Mouse (Mus musculus) CD4-positive helper T cell, adult 2 months (primary cell): ENCODE measurements at regions not wholly inside any gene's neighbourhood (a gene's known extent, or its start where the extent isn't known, plus 50 kb on each side); places are given as distances from the start of the nearest gene placed in this dataset.

Experiments
- DNase-seq: peaks from one replicate; pipeline ENCODE4 v3.0.0-alpha.2; 2012; ENCODE audit warnings: low read depth, missing footprints, low spot score

GRCm38 (mm10) chr5:73796201-73796600 is 145.0 kb downstream of the Spata18 start:
- DNase-seq = no peak

- DNase-seq = no peak
Measured at GRCm38 (mm10) chr5:73797980-73798379, 146.8 kb downstream of the Spata18 start.

GRCm38 (mm10) chr5:73803431-73803830 is 152.3 kb downstream of the Spata18 start:
- DNase-seq = no peak

- DNase-seq = no peak
Measured at GRCm38 (mm10) chr5:73804556-73805230, 153.5 kb downstream of the Spata18 start.

GRCm38 (mm10) chr5:73810660-73811059 is 159.5 kb downstream of the Spata18 start:
- DNase-seq = no peak

GRCm38 (mm10) chr5:73811094-73811521 is 159.9 kb downstream of the Spata18 start:
- DNase-seq = no peak

GRCm38 (mm10) chr5:73815752-73816151 is 164.6 kb downstream of the Spata18 start:
- no peak for DNase-seq

GRCm38 (mm10) chr5:73817180-73817579 is 166.0 kb downstream of the Spata18 start:
- DNase-seq = no peak

GRCm38 (mm10) chr5:73821956-73822545 is 170.9 kb downstream of the Spata18 start:
- DNase-seq = no peak

- no peak for DNase-seq
Measured at GRCm38 (mm10) chr5:73823421-73823820, 172.2 kb downstream of the Spata18 start.

- DNase-seq = no peak
Measured at GRCm38 (mm10) chr5:73826941-73827340, 175.8 kb downstream of the Spata18 start.

GRCm38 (mm10) chr5:73833721-73834120 is 182.5 kb downstream of the Spata18 start:
- DNase-seq = no peak

- no peak for DNase-seq
Measured at GRCm38 (mm10) chr5:73843776-73844175, 192.6 kb downstream of the Spata18 start.

- DNase-seq = no peak
Measured at GRCm38 (mm10) chr5:73846096-73846782, 195.1 kb downstream of the Spata18 start.

- no peak for DNase-seq
Measured at GRCm38 (mm10) chr5:73846783-73847151, 195.6 kb downstream of the Spata18 start.

- no peak for DNase-seq
Measured at GRCm38 (mm10) chr5:73851501-73851900, 200.3 kb downstream of the Spata18 start.

- peak; percentile 24 for DNase-seq
Measured at GRCm38 (mm10) chr5:73854025-73854773, 203.0 kb downstream of the Spata18 start.

- DNase-seq = no peak
Measured at GRCm38 (mm10) chr5:73854774-73855371, 203.7 kb downstream of the Spata18 start.

GRCm38 (mm10) chr5:73859320-73859719 is 208.1 kb downstream of the Spata18 start:
- no peak for DNase-seq

- peak; percentile 10 for DNase-seq
Measured at GRCm38 (mm10) chr5:73864138-73864761, 204.0 kb downstream of the Usp46 start.
